7 mouse cellular contexts compared by ENCODE assay signal in genomic region chr4:149628372-149628771, GRCm38 (mm10). TPM values are rescaled to one million over a fixed set of nuclear protein-coding genes. Genes with fewer than 3 reads are reported as not detected.
A peak's percentile ranks its signal among the peaks of the same experiment; 100 is the strongest.
DNase-seq lines count a peak whose midpoint lies in the region; ATAC-seq and TF ChIP-seq lines count a peak whose summit lies in the region.

No protein-coding gene starts in this region.

- 0 out of 2 replicates have a peak, but pooled peaks have one; percentile 27 for ATAC-seq in midbrain, postnatal 0 days (ENCODE audit: low FRiP score)
- no peak for ATAC-seq in midbrain, embryonic 15.5 days (replicated peaks)
- 0 out of 2 replicates have a peak, but pooled peaks have one; percentile 30 for ATAC-seq in heart, embryonic 12.5 days (ENCODE audit: insufficient number of reproducible peaks, low FRiP score)

- H3K4me3 ChIP-seq in midbrain, postnatal 0 days (ENCODE audit: low read depth, low read length), result no peak overlapping the region
- no peak overlapping the region for H3K4me3 ChIP-seq in midbrain, embryonic 15.5 days
- H3K4me3 ChIP-seq in cerebellum, adult 2 months (replicated peaks; ENCODE audit: insufficient read depth, low read depth, low read length), result no peak overlapping the region
- H3K4me3 ChIP-seq in heart, embryonic 12.5 days, result no peak overlapping the region

- no peak overlapping the region for H3K9ac ChIP-seq in midbrain, postnatal 0 days (replicated peaks; ENCODE audit: low read length, poor library complexity, severe bottlenecking)
- no peak overlapping the region for H3K9ac ChIP-seq in midbrain, embryonic 15.5 days
- H3K9ac ChIP-seq in heart, embryonic 12.5 days, result no peak overlapping the region

- 71% methylated on average over 10 of the region's 10 CpGs for WGBS in midbrain, postnatal 0 days
- 77% methylated on average over 10 of the region's 10 CpGs for WGBS in midbrain, embryonic 15.5 days
- 46% methylated on average over 10 of the region's 10 CpGs for WGBS in cerebellum, adult 2 months
- 71% methylated on average over 10 of the region's 10 CpGs for WGBS in heart, embryonic 12.5 days

- peak; percentile 68 for DNase-seq in midbrain, postnatal 0 days (ENCODE audit: low spot score)
- DNase-seq in T-cell, adult 2 months (ENCODE audit: low spot score), result peak; percentile 68
- peak; percentile 63 to 64 for DNase-seq in cerebellum, adult 2 months
- DNase-seq in lung, adult 18-20 months, result peak; percentile 45 to 48
- peak; percentile 47 to 77 for DNase-seq in spleen, postnatal 10 days (ENCODE audit: low spot score in 2 of 2)

- H3K27ac ChIP-seq in midbrain, postnatal 0 days (ENCODE audit: low read depth, low read length), result no peak overlapping the region
- H3K27ac ChIP-seq in midbrain, embryonic 15.5 days, result no peak overlapping the region
- no peak overlapping the region for H3K27ac ChIP-seq in cerebellum, adult 2 months (ENCODE audit: insufficient read depth, low read length)
- H3K27ac ChIP-seq in heart, embryonic 12.5 days (ENCODE audit: poor library complexity, severe bottlenecking), result no peak overlapping the region

- no peak overlapping the region for H3K4me2 ChIP-seq in midbrain, postnatal 0 days (ENCODE audit: low read depth, low read length, poor library complexity, severe bottlenecking)
- H3K4me2 ChIP-seq in midbrain, embryonic 15.5 days, result no peak overlapping the region
- H3K4me2 ChIP-seq in heart, embryonic 12.5 days, result no peak overlapping the region

- H3K27me3 ChIP-seq in midbrain, postnatal 0 days (ENCODE audit: insufficient read depth, low read length), result no peaks in the 10 kb centered on the region
- H3K27me3 ChIP-seq in midbrain, embryonic 15.5 days (replicated peaks), result no peaks in the 10 kb centered on the region
- H3K27me3 ChIP-seq in cerebellum, adult 2 months (ENCODE audit: control insufficient read depth, insufficient read depth, low read length), result no peaks in the 10 kb centered on the region
- H3K27me3 ChIP-seq in heart, embryonic 12.5 days (replicated peaks), result no peaks in the 10 kb centered on the region

- no peaks in the 10 kb centered on the region for H3K4me1 ChIP-seq in midbrain, postnatal 0 days (ENCODE audit: insufficient read depth, low read length)
- H3K4me1 ChIP-seq in midbrain, embryonic 15.5 days, result peaks cover 14% of the 10 kb centered on the region
- peaks cover 11% of the 10 kb centered on the region; the same call in 1 of the 2 replicates for H3K4me1 ChIP-seq in cerebellum, adult 2 months (ENCODE audit: control insufficient read depth, insufficient read depth, low read length)
- 0 out of 2 replicates have a peak, but pooled peaks cover 3% of the 10 kb centered on the region for H3K4me1 ChIP-seq in heart, embryonic 12.5 days (replicated peaks)

- TF ChIP-seq CTCF in midbrain, postnatal 0 days (IDR thresholded peaks at IDR 0.05), result peak; percentile 80
- TF ChIP-seq CTCF in cerebellum, adult 2 months (IDR thresholded peaks at IDR 0.05; ENCODE audit: borderline replicate concordance, insufficient read depth, low read depth, low read length), result peak; percentile 80

- no peaks in the 10 kb centered on the region for H3K9me3 ChIP-seq in midbrain, postnatal 0 days (ENCODE audit: low read length)
- no peaks in the 10 kb centered on the region for H3K9me3 ChIP-seq in midbrain, embryonic 15.5 days
- no peaks in the 10 kb centered on the region for H3K9me3 ChIP-seq in heart, embryonic 12.5 days (replicated peaks)

- no peak for TF ChIP-seq POLR2A in cerebellum, adult 2 months (IDR thresholded peaks at IDR 0.05; ENCODE audit: borderline replicate concordance, insufficient read depth, low read length)

- H3K36me3 ChIP-seq in midbrain, postnatal 0 days (ENCODE audit: insufficient read depth, low read length), result peaks cover 24% of the 10 kb centered on the region
- peaks cover 17% of the 10 kb centered on the region for H3K36me3 ChIP-seq in midbrain, embryonic 15.5 days (replicated peaks)
- H3K36me3 ChIP-seq in heart, embryonic 12.5 days, result peaks cover 24% of the 10 kb centered on the region

RNA-seq across cellular contexts. Expression of gene Clstn1, which starts 42.1 kb away (rescaled TPM):
- total RNA-seq in midbrain, postnatal 0 days (2014; rRNA removed), result 552 and 565 TPM in 2 replicates
- polyA plus RNA-seq in midbrain, postnatal 0 days (2015; fragmentation: Nextera tagmentation; extraction: Ambion mirVana), result 196 and 209 TPM in 2 replicates
- polyA plus RNA-seq in midbrain, embryonic 15.5 days (2015; fragmentation: Nextera tagmentation; extraction: Ambion mirVana), result 163 and 164 TPM in 2 replicates
- 301 and 324 TPM in 2 replicates for polyA plus RNA-seq in cerebellum, adult 2 months (2012; rRNA removed)
- polyA plus RNA-seq in heart, embryonic 12.5 days (2016; fragmentation: Nextera tagmentation; extraction: Ambion mirVana), result 38.3 and 38.9 TPM in 2 replicates
